Mouse (Mus musculus): ENCODE measurements around the gene Spink8. TPM values are rescaled to one million over a fixed set of nuclear protein-coding genes. Genes with fewer than 3 reads are reported as not detected.
"Not testable (repeated sequence)": the region's sequence is repeated elsewhere in the genome, so short reads cannot be mapped to it uniquely, and the experiment has no call there.

The Spink8 gene
- polyA plus RNA-seq (2014; fragmentation: Nextera tagmentation; extraction: Ambion mirVana): not detected in 2 replicates

DNA sequence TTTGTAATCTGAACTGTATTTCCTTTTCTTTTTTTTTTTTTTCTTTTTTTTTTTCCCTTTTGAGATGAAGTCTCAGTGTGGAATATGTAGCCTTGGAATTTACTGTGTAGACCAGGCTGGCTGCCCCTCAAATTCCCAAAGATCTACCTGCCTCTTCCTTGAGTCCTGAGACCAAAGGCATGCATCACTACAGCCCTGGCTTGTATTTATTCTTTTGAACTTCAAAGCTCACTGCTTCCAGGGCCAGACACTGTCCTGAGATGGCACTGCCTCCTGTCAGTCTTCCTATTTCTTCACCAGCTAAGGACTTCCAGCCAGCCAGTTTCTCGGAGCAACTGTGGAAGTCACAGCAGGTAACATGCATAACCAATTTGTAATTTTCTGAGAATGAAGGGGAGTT is at the start of gene Spink8:
Spink8 (plus strand) TSS at position 301 of the 400 bp plus-strand sequence.
- H3K36me3 ChIP-seq (ENCODE audit: control insufficient read depth, insufficient read depth, low read length): no peaks in the 10 kb centered on the region
- H3K4me1 ChIP-seq (ENCODE audit: control insufficient read depth, insufficient read depth, low read length): no peaks in the 10 kb centered on the region
- H3K27me3 ChIP-seq (ENCODE audit: control insufficient read depth, insufficient read depth, low read length): no peaks in the 10 kb centered on the region
- ATAC-seq (ENCODE audit: low FRiP score, low TSS enrichment) (no peak), DNase-seq (no peak)
- no peaks in the 10 kb centered on the region for H3K9me3 ChIP-seq (ENCODE audit: control insufficient read depth, low read length)
- H3K27ac ChIP-seq (replicated peaks; ENCODE audit: low read depth, low read length): no peak within 1 kb of the TSS
- H3K4me3 ChIP-seq (replicated peaks; ENCODE audit: low read depth, low read length): no peak within 1 kb of the TSS
- 69% methylated on average over 1 of the region's 1 CpGs for WGBS
- H3K9ac ChIP-seq (replicated peaks; ENCODE audit: low read length): no peak within 1 kb of the TSS
- H3K4me2 ChIP-seq (ENCODE audit: low read length): no peak within 1 kb of the TSS

DNA sequence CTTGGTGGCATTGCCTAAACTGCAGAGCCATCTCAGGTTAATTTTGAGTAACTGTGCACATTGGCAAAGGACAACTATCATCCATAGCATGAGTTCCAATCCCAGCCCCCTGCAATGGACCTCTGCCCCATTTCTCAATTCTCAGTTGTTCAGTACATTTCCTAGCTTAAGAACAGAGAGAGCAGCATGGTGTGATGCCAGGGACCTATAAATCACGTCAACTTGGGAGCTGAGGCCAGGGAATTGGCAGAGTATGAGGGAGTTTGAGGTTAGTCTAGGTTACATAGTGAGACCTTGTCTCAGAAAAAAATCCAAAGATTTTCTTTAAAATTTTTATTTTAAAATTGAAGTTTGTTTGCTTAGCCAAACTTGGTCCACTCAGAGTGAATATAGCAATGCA is 45.2 kb upstream of the Spink8 start:
- not testable (repeated sequence) for ATAC-seq (ENCODE audit: low FRiP score, low TSS enrichment); H3K27ac ChIP-seq (replicated peaks; ENCODE audit: low read depth, low read length); H3K36me3 ChIP-seq (ENCODE audit: control insufficient read depth, insufficient read depth, low read length); H3K9me3 ChIP-seq (ENCODE audit: control insufficient read depth, low read length); H3K4me1 ChIP-seq (ENCODE audit: control insufficient read depth, insufficient read depth, low read length); H3K4me3 ChIP-seq (replicated peaks; ENCODE audit: low read depth, low read length); H3K9ac ChIP-seq (replicated peaks; ENCODE audit: low read length); H3K4me2 ChIP-seq (ENCODE audit: low read length); H3K27me3 ChIP-seq (ENCODE audit: control insufficient read depth, insufficient read depth, low read length); DNase-seq
- WGBS: 77% methylated on average over 1 of the region's 1 CpGs

DNA sequence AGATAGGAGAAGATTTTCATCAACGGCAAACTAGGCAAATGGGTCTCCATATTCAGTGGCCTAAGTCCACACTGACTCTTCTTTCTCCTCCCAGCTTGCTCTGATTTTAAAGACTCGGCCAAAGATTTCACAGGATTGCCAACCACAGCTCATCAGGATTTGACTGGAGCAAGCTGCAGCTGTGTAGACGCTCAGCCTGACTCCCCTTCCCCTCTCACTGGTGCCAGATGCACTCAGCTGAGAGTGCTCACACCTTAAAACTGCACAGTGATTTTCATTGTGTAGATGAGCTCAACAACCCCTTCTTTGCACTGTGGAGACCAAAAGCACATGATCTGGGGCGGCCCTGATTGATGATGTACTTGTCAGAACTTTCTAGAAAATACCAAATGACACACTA is 21.5 kb upstream of the Spink8 start, which contains the start of gene Fbxw27:
Fbxw27 (minus strand) TSS at position 101 of the 400 bp plus-strand sequence.
- not testable (repeated sequence) for H3K36me3 ChIP-seq (ENCODE audit: control insufficient read depth, insufficient read depth, low read length); H3K9me3 ChIP-seq (ENCODE audit: control insufficient read depth, low read length); H3K4me1 ChIP-seq (ENCODE audit: control insufficient read depth, insufficient read depth, low read length); ATAC-seq (ENCODE audit: low FRiP score, low TSS enrichment); H3K27ac ChIP-seq (replicated peaks; ENCODE audit: low read depth, low read length); H3K9ac ChIP-seq (replicated peaks; ENCODE audit: low read length); H3K4me3 ChIP-seq (replicated peaks; ENCODE audit: low read depth, low read length); H3K27me3 ChIP-seq (ENCODE audit: control insufficient read depth, insufficient read depth, low read length); H3K4me2 ChIP-seq (ENCODE audit: low read length); DNase-seq
- 87% methylated on average over 4 of the region's 4 CpGs for WGBS

DNA sequence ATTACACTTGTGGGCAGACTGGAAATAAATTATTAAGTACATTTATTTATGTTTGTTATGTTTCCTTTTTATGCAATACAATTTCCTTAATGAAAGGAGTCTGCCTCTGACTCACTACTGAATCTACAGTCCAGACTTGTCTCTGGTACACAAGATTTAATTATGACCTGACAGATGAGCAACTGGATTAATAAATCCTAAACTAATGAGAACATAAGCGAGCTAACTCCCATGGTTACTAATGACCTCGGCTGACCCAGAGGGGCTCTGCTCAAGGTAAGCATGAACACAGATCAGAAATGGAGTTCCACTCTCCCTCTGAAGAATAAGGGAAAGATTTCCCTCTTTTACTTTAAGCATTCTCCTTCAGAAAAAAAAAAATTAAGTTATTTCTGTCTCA is 16.9 kb upstream of the Spink8 start:
- Histone ChIP-seq H3K4me3 (replicated peaks; ENCODE audit: low read depth, low read length) (no peak overlapping the region), H3K27me3 (ENCODE audit: control insufficient read depth, insufficient read depth, low read length) (no peaks in the 10 kb centered on the region), H3K9ac (replicated peaks; ENCODE audit: low read length) (no peak overlapping the region), H3K4me2 (ENCODE audit: low read length) (no peak overlapping the region), H3K9me3 (ENCODE audit: control insufficient read depth, low read length) (no peaks in the 10 kb centered on the region), H3K27ac (replicated peaks; ENCODE audit: low read depth, low read length) (no peak overlapping the region), H3K36me3 (ENCODE audit: control insufficient read depth, insufficient read depth, low read length) (no peaks in the 10 kb centered on the region), H3K4me1 (ENCODE audit: control insufficient read depth, insufficient read depth, low read length) (no peaks in the 10 kb centered on the region)
- DNase-seq (no peak), ATAC-seq (ENCODE audit: low FRiP score, low TSS enrichment) (no peak)
- 69% methylated on average over 2 of the region's 2 CpGs for WGBS

DNA sequence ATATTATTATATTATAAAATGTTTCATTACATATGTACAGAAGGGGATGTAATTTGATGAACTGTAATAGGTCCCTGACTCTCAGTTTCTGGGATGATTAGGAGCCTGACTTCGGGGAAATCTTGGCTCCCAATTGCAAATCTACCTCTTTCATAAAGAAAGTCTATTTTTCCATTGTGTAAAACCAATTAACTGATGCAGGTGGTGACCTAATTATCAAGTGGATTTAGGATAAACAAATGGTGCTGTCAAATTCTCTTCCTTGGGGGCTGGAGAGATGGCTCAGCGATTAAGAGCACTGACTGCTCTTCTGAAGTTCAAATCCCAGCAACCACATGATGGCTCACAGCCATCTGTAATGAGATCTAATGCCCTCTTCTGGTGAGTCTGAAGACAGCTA is 16.3 kb upstream of the Spink8 start:
- no peak overlapping the region for H3K4me3 ChIP-seq (replicated peaks; ENCODE audit: low read depth, low read length)
- no peaks in the 10 kb centered on the region for H3K36me3 ChIP-seq (ENCODE audit: control insufficient read depth, insufficient read depth, low read length)
- ATAC-seq (ENCODE audit: low FRiP score, low TSS enrichment) (no peak), DNase-seq (no peak)
- H3K4me2 ChIP-seq (ENCODE audit: low read length): no peak overlapping the region
- no peak overlapping the region for H3K9ac ChIP-seq (replicated peaks; ENCODE audit: low read length)
- no peak overlapping the region for H3K27ac ChIP-seq (replicated peaks; ENCODE audit: low read depth, low read length)
- no peaks in the 10 kb centered on the region for H3K27me3 ChIP-seq (ENCODE audit: control insufficient read depth, insufficient read depth, low read length)
- no peaks in the 10 kb centered on the region for H3K4me1 ChIP-seq (ENCODE audit: control insufficient read depth, insufficient read depth, low read length)
- WGBS: 75% methylated on average over 2 of the region's 2 CpGs
- no peaks in the 10 kb centered on the region for H3K9me3 ChIP-seq (ENCODE audit: control insufficient read depth, low read length)

DNA sequence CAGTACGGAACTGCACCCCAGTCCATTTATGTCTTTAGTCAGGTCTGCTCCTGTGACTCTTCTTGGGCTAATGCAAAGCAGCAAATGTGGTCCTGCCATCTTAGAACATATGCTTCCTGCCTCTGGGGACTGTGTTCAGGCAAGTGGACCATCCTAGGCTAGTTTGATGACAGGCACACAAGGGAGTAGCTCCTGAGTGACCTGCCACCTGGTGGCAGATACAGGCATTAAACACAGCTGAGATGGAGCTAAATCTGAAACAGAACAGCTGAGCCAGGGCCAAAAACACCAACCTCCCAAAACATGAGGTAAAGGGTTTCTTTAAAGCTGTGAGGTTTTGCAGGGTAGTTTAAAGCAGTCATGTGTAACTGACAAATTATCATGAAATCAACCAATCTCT is 14.0 kb upstream of the Spink8 start:
- Histone ChIP-seq H3K36me3 (ENCODE audit: control insufficient read depth, insufficient read depth, low read length) (no peaks in the 10 kb centered on the region), H3K4me2 (ENCODE audit: low read length) (no peak overlapping the region), H3K4me1 (ENCODE audit: control insufficient read depth, insufficient read depth, low read length) (no peaks in the 10 kb centered on the region), H3K27ac (replicated peaks; ENCODE audit: low read depth, low read length) (no peak overlapping the region), H3K9ac (replicated peaks; ENCODE audit: low read length) (no peak overlapping the region), H3K27me3 (ENCODE audit: control insufficient read depth, insufficient read depth, low read length) (no peaks in the 10 kb centered on the region), H3K4me3 (replicated peaks; ENCODE audit: low read depth, low read length) (no peak overlapping the region), H3K9me3 (ENCODE audit: control insufficient read depth, low read length) (no peaks in the 10 kb centered on the region)
- 88% methylated on average over 1 of the region's 1 CpGs for WGBS
- DNase-seq (peak; percentile 45), ATAC-seq (ENCODE audit: low FRiP score, low TSS enrichment) (no peak)

DNA sequence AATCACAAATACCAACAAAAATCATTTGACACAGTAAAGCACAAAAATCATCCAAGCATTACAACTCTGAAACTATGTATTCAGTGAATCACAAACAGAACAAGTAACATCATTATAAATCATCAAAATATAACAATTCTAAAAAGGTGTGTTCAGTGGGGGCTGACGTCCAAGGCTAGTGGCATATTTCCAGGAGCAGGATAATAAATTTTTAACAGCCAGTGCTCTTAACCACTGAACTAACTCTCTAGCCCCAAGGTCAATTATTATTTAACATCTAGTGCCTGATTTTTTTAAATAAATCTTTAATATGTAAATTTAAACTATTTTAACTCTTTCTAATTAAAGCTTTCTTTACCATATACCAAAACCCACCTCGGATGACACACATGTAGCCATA is 6.5 kb upstream of the Spink8 start:
- H3K4me2 ChIP-seq (ENCODE audit: low read length); H3K9ac ChIP-seq (replicated peaks; ENCODE audit: low read length); H3K36me3 ChIP-seq (ENCODE audit: control insufficient read depth, insufficient read depth, low read length); H3K27ac ChIP-seq (replicated peaks; ENCODE audit: low read depth, low read length); DNase-seq; H3K9me3 ChIP-seq (ENCODE audit: control insufficient read depth, low read length); ATAC-seq (ENCODE audit: low FRiP score, low TSS enrichment); H3K27me3 ChIP-seq (ENCODE audit: control insufficient read depth, insufficient read depth, low read length); H3K4me3 ChIP-seq (replicated peaks; ENCODE audit: low read depth, low read length); H3K4me1 ChIP-seq (ENCODE audit: control insufficient read depth, insufficient read depth, low read length): not testable (repeated sequence)
- 88% methylated on average over 2 of the region's 2 CpGs for WGBS

DNA sequence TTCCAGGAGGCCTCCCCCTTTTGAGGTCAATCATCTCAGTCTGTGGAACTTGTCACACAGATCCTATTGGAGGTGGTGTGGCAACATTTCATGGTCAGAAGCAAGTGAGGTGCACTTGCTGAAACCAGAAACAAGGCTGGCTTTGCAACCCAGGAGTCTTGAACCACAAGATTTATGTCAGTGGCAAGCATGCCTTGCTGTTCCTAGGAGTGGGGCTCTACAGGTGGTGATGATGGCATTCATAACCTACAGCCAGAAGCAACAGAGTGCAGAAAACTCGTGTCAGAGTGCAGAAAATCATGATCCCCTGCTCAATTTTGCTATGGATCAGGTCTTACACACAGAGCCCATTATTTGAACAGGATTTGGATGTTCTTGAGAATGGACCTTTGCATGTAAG is 5.8 kb upstream of the Spink8 start:
- ATAC-seq (ENCODE audit: low FRiP score, low TSS enrichment): no peak
- Histone ChIP-seq H3K27ac (replicated peaks; ENCODE audit: low read depth, low read length) (no peak overlapping the region), H3K4me2 (ENCODE audit: low read length) (no peak overlapping the region), H3K4me3 (replicated peaks; ENCODE audit: low read depth, low read length) (no peak overlapping the region), H3K27me3 (ENCODE audit: control insufficient read depth, insufficient read depth, low read length) (no peaks in the 10 kb centered on the region), H3K9me3 (ENCODE audit: control insufficient read depth, low read length) (no peaks in the 10 kb centered on the region), H3K9ac (replicated peaks; ENCODE audit: low read length) (no peak overlapping the region), H3K36me3 (ENCODE audit: control insufficient read depth, insufficient read depth, low read length) (no peaks in the 10 kb centered on the region), H3K4me1 (ENCODE audit: control insufficient read depth, insufficient read depth, low read length) (no peaks in the 10 kb centered on the region)
- no peak for DNase-seq
- 51% methylated on average over 1 of the region's 1 CpGs for WGBS

DNA sequence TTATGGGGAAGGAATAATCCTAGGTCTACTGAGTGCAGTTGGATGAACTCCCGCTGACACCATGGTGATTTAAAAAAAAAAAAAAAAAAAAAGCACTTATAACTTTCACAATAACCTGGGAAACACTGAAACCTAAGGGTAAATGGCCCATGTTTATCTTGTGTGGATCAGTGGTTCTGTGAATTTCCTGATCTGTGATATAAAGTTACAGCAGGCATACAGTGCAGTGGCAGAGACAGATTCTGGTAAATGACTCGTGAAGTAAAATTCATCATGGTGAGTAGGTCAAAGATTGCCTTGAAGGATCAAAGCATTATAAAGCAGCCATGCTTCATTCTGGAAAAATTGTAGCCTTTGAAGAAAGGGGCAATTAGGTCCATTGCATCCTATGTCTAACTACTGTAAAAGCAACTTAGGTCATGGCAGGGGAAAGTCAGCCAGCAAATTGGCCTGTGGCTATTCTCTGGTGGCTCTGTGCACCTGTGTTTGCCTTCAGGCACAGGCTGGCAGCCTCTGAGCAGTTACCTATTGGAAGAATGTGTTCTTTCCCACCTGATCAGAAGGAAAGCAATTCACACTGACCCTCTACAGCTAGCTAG is 5.3 kb upstream of the Spink8 start:
- no peaks in the 10 kb centered on the region for H3K4me1 ChIP-seq (ENCODE audit: control insufficient read depth, insufficient read depth, low read length)
- H3K27me3 ChIP-seq (ENCODE audit: control insufficient read depth, insufficient read depth, low read length): no peaks in the 10 kb centered on the region
- H3K4me3 ChIP-seq (replicated peaks; ENCODE audit: low read depth, low read length): no peak overlapping the region
- H3K9me3 ChIP-seq (ENCODE audit: control insufficient read depth, low read length): no peaks in the 10 kb centered on the region
- ATAC-seq (ENCODE audit: low FRiP score, low TSS enrichment) (no peak), DNase-seq (no peak)
- H3K9ac ChIP-seq (replicated peaks; ENCODE audit: low read length): no peak overlapping the region
- no peak overlapping the region for H3K4me2 ChIP-seq (ENCODE audit: low read length)
- no peak overlapping the region for H3K27ac ChIP-seq (replicated peaks; ENCODE audit: low read depth, low read length)
- H3K36me3 ChIP-seq (ENCODE audit: control insufficient read depth, insufficient read depth, low read length): no peaks in the 10 kb centered on the region
- 82% methylated on average over 2 of the region's 2 CpGs for WGBS

Measured in midbrain, embryonic 14.5 days (tissue).